Mouse (Mus musculus): Measurements from ENCODE around the gene Rps10. TPM values are rescaled to one million over a fixed set of nuclear protein-coding genes. Genes with fewer than 3 reads are reported as not detected.
A peak's percentile ranks its signal among the peaks of the same experiment; 100 is the strongest.

Gene Rps10
- total and polyA plus RNA-seq, 2 experiments from 2014 or later = 461 to 1,717 TPM

- H3K27me3 ChIP-seq (ENCODE audit: insufficient read depth, low read length) = no peaks in the 10 kb centered on the region
- no peak overlapping the region for H3K9ac ChIP-seq (replicated peaks; ENCODE audit: low read length, poor library complexity, severe bottlenecking)
- H3K4me3 ChIP-seq (ENCODE audit: low read depth, low read length) = no peak overlapping the region
- ATAC-seq (ENCODE audit: low FRiP score) (no peak), DNase-seq (ENCODE audit: low spot score) (no peak)
- 85% methylated on average over 15 of the region's 15 CpGs for WGBS
- H3K9me3 ChIP-seq (ENCODE audit: low read length) = no peaks in the 10 kb centered on the region
- H3K36me3 ChIP-seq (ENCODE audit: insufficient read depth, low read length) = peaks cover 37% of the 10 kb centered on the region
- H3K27ac ChIP-seq (ENCODE audit: low read depth, low read length) = no peak overlapping the region
- TF ChIP-seq CTCF (IDR thresholded peaks at IDR 0.05) = peak; percentile 12; the same call in 1 of the 2 replicates
- H3K4me1 ChIP-seq (ENCODE audit: insufficient read depth, low read length) = no peaks in the 10 kb centered on the region
- H3K4me2 ChIP-seq (ENCODE audit: low read depth, low read length, poor library complexity, severe bottlenecking) = no peak overlapping the region
These were observed 40.7 kb downstream of the Rps10 start for GRCm38 (mm10) chr17:27595659-27596375.

GRCm38 (mm10) chr17:27592565-27592910, 43.9 kb downstream of the Rps10 start:
- Histone ChIP-seq H3K36me3 (ENCODE audit: insufficient read depth, low read length) (peaks cover 41% of the 10 kb centered on the region), H3K9me3 (ENCODE audit: low read length) (no peaks in the 10 kb centered on the region), H3K27ac (ENCODE audit: low read depth, low read length) (no peak overlapping the region), H3K9ac (replicated peaks; ENCODE audit: low read length, poor library complexity, severe bottlenecking) (no peak overlapping the region), H3K4me3 (ENCODE audit: low read depth, low read length) (no peak overlapping the region), H3K4me2 (ENCODE audit: low read depth, low read length, poor library complexity, severe bottlenecking) (no peak overlapping the region), H3K27me3 (ENCODE audit: insufficient read depth, low read length) (no peaks in the 10 kb centered on the region), H3K4me1 (ENCODE audit: insufficient read depth, low read length) (no peaks in the 10 kb centered on the region)
- WGBS = 98% methylated on average over 7 of the region's 7 CpGs
- no peak for TF ChIP-seq CTCF (IDR thresholded peaks at IDR 0.05)
- ATAC-seq (ENCODE audit: low FRiP score) (no peak), DNase-seq (ENCODE audit: low spot score) (no peak)

- Histone ChIP-seq H3K27ac (ENCODE audit: low read depth, low read length) (no peak overlapping the region), H3K4me3 (ENCODE audit: low read depth, low read length) (no peak overlapping the region), H3K36me3 (ENCODE audit: insufficient read depth, low read length) (peaks cover 43% of the 10 kb centered on the region), H3K9me3 (ENCODE audit: low read length) (no peaks in the 10 kb centered on the region), H3K27me3 (ENCODE audit: insufficient read depth, low read length) (no peaks in the 10 kb centered on the region), H3K9ac (replicated peaks; ENCODE audit: low read length, poor library complexity, severe bottlenecking) (no peak overlapping the region), H3K4me2 (ENCODE audit: low read depth, low read length, poor library complexity, severe bottlenecking) (no peak overlapping the region), H3K4me1 (ENCODE audit: insufficient read depth, low read length) (no peaks in the 10 kb centered on the region)
- WGBS = 87% methylated on average over 12 of the region's 12 CpGs
- DNase-seq (ENCODE audit: low spot score) (no peak), ATAC-seq (ENCODE audit: low FRiP score) (no peak)
- TF ChIP-seq CTCF (IDR thresholded peaks at IDR 0.05) = peak; percentile 46
These were observed 44.5 kb downstream of the Rps10 start for GRCm38 (mm10) chr17:27591826-27592564.

- no peak overlapping the region for H3K9ac ChIP-seq (replicated peaks; ENCODE audit: low read length, poor library complexity, severe bottlenecking)
- no peak for TF ChIP-seq CTCF (IDR thresholded peaks at IDR 0.05)
- no peaks in the 10 kb centered on the region for H3K27me3 ChIP-seq (ENCODE audit: insufficient read depth, low read length)
- no peak overlapping the region for H3K4me3 ChIP-seq (ENCODE audit: low read depth, low read length)
- ATAC-seq (ENCODE audit: low FRiP score) = no peak
- no peak overlapping the region for H3K4me2 ChIP-seq (ENCODE audit: low read depth, low read length, poor library complexity, severe bottlenecking)
- 82% methylated on average over 8 of the region's 8 CpGs for WGBS
- no peaks in the 10 kb centered on the region for H3K4me1 ChIP-seq (ENCODE audit: insufficient read depth, low read length)
- peaks cover 20% of the 10 kb centered on the region for H3K36me3 ChIP-seq (ENCODE audit: insufficient read depth, low read length)
- no peaks in the 10 kb centered on the region for H3K9me3 ChIP-seq (ENCODE audit: low read length)
- no peak for DNase-seq (ENCODE audit: low spot score)
- H3K27ac ChIP-seq (ENCODE audit: low read depth, low read length) = no peak overlapping the region
These were observed 48.2 kb downstream of the Rps10 start for GRCm38 (mm10) chr17:27588231-27588630.

- Histone ChIP-seq H3K27ac (ENCODE audit: low read depth, low read length) (peak overlapping the region; percentile 60), H3K4me3 (ENCODE audit: low read depth, low read length) (no peak overlapping the region), H3K9me3 (ENCODE audit: low read length) (no peaks in the 10 kb centered on the region), H3K36me3 (ENCODE audit: insufficient read depth, low read length) (peaks cover 23% of the 10 kb centered on the region), H3K27me3 (ENCODE audit: insufficient read depth, low read length) (no peaks in the 10 kb centered on the region), H3K9ac (replicated peaks; ENCODE audit: low read length, poor library complexity, severe bottlenecking) (no peak overlapping the region), H3K4me2 (ENCODE audit: low read depth, low read length, poor library complexity, severe bottlenecking) (no peak overlapping the region), H3K4me1 (ENCODE audit: insufficient read depth, low read length) (no peaks in the 10 kb centered on the region)
- no peak for TF ChIP-seq CTCF (IDR thresholded peaks at IDR 0.05)
- no peak for ATAC-seq (ENCODE audit: low FRiP score)
- DNase-seq (ENCODE audit: low spot score) = no peak
- 68% methylated on average over 12 of the region's 12 CpGs for WGBS
These were observed 49.2 kb downstream of the Rps10 start for GRCm38 (mm10) chr17:27587252-27587651.

GRCm38 (mm10) chr17:27586661-27587060, 49.8 kb downstream of the Rps10 start:
- Histone ChIP-seq H3K27me3 (ENCODE audit: insufficient read depth, low read length) (no peaks in the 10 kb centered on the region), H3K4me3 (ENCODE audit: low read depth, low read length) (no peak overlapping the region), H3K27ac (ENCODE audit: low read depth, low read length) (peak overlapping the region; percentile 60; the same call in 1 of the 2 replicates), H3K4me2 (ENCODE audit: low read depth, low read length, poor library complexity, severe bottlenecking) (no peak overlapping the region), H3K9ac (replicated peaks; ENCODE audit: low read length, poor library complexity, severe bottlenecking) (no peak overlapping the region), H3K36me3 (ENCODE audit: insufficient read depth, low read length) (peaks cover 27% of the 10 kb centered on the region), H3K4me1 (ENCODE audit: insufficient read depth, low read length) (no peaks in the 10 kb centered on the region), H3K9me3 (ENCODE audit: low read length) (no peaks in the 10 kb centered on the region)
- DNase-seq (ENCODE audit: low spot score) (no peak), ATAC-seq (ENCODE audit: low FRiP score) (no peak)
- TF ChIP-seq CTCF (IDR thresholded peaks at IDR 0.05) = no peak
- WGBS = 60% methylated on average over 9 of the region's 9 CpGs

Data from midbrain, postnatal 0 days (tissue).